Mouse (Mus musculus): Measurements from ENCODE around the gene Rassf1. TPM values are rescaled to one million over a fixed set of nuclear protein-coding genes. Genes with fewer than 3 reads are reported as not detected.
A peak's percentile ranks its signal among the peaks of the same experiment; 100 is the strongest.
"Not testable (repeated sequence)": the region's sequence is repeated elsewhere in the genome, so short reads cannot be mapped to it uniquely, and the experiment has no call there.

The Rassf1 gene
- polyA plus RNA-seq, 1 experiment, result not detected

DNA sequence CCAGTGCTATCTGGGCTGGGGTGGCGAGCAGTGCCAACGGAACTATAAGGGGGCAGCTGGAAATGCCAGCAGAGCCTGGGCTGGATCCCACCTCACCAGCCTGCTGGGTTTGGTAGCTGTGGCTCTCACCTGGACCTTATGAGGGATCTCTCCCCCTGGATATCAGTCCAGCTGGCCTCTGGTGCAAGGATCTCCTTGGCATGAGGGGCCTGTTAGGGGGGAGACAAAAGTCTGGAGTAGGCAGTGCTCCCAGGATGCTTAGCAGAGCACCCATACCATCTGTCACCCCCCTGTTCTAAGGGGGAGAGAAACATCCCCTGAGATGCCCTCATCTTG is 20.9 kb downstream of the Rassf1 start:
- H3K27ac ChIP-seq (ENCODE audit: insufficient read depth, low read depth, low read length), result no peak overlapping the region
- 98% methylated on average over 2 of the region's 2 CpGs for WGBS
- H3K4me3 ChIP-seq (ENCODE audit: insufficient read depth, low read depth, low read length), result no peak overlapping the region
- no peak for TF ChIP-seq POLR2A (IDR thresholded peaks at IDR 0.05; ENCODE audit: insufficient read depth, low read depth, low read length)
- TF ChIP-seq CTCF (IDR thresholded peaks at IDR 0.05; ENCODE audit: insufficient read depth, low read depth, low read length), result no peak
- peaks cover 31% of the 10 kb centered on the region for H3K4me1 ChIP-seq (ENCODE audit: control insufficient read depth, insufficient read depth, low read length)

DNA sequence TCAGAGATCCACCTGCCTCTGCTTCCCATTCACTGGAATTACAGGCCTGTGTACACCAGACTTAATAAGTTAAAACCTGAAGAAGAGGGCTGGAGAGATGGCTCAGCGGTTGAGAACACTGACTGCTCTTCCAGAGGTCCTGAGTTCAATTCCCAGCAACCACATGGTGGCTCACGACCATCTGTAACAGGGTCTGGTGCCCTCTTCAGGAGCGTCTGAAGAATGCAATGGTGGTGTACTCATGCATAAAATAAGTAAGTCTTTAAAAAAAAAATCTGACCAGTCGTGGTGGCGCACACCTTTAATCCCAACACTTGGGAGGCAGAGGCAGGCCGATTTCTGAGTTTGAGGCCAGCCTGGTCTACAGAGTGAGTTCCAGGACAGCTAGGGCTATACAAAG is 22.4 kb downstream of the Rassf1 start:
- peaks cover 20% of the 10 kb centered on the region for H3K4me1 ChIP-seq (ENCODE audit: control insufficient read depth, insufficient read depth, low read length)
- H3K4me3 ChIP-seq (ENCODE audit: insufficient read depth, low read depth, low read length); H3K27ac ChIP-seq (ENCODE audit: insufficient read depth, low read depth, low read length): not testable (repeated sequence)
- WGBS, result 83% methylated on average over 6 of the region's 6 CpGs

DNA sequence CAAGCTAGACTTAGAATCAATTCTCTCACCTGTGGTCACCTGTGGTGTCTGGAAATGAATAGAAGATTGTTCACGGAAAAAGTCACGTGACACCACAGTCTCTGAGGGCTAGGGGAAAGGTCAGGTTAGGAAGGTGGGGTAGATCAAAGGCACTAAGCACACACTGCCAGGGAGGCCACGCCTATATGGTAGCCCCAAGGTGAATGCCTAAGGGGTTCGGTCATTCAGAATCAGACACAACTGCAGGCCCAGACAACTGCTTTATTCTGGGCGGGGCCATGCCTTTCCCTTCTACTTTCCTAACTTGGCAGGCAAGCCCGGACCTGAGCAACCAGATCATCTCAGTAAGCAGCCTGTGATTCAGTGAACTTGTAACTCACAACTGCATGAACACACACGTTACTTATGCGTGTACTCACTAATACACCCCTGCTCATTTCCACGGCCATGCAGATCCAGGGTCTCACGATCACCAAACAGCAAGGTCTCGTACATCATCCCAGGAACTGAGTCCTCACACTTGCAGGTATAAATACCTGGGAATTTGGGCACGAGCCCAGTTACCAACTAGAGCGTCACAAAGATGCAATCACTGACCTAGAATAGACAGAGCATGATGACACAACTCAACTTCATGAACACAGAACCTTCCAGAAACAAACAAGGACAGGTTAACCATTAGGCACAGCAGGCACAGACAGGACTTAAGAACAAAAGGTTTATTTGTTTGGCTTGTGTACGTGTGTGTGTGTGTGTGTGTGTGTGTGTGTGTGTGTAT is 24.4 kb downstream of the Rassf1 start:
- 81% methylated on average over 14 of the region's 14 CpGs for WGBS
- TF ChIP-seq POLR2A (IDR thresholded peaks at IDR 0.05; ENCODE audit: insufficient read depth, low read depth, low read length), result no peak
- no peak for TF ChIP-seq CTCF (IDR thresholded peaks at IDR 0.05; ENCODE audit: insufficient read depth, low read depth, low read length)
- H3K4me3 ChIP-seq (ENCODE audit: insufficient read depth, low read depth, low read length), result no peak overlapping the region
- no peak overlapping the region for H3K27ac ChIP-seq (ENCODE audit: insufficient read depth, low read depth, low read length)
- H3K4me1 ChIP-seq (ENCODE audit: control insufficient read depth, insufficient read depth, low read length), result peaks cover 17% of the 10 kb centered on the region

- Histone ChIP-seq H3K4me3 (ENCODE audit: insufficient read depth, low read depth, low read length) (peak within 1 kb of the TSS; percentile 21), H3K27ac (ENCODE audit: insufficient read depth, low read depth, low read length) (peak within 1 kb of the TSS; percentile 7; the same call in 1 of the 2 replicates)
Measured at GRCm38 (mm10) chr9:107576357-107577107, 25.2 kb downstream of the Rassf1 start, which contains the start of gene Hyal1. Gene Hyal1, plus strand, starts transcription at chr9:107576927.

GRCm38 (mm10) chr9:107577871-107578270 is 26.5 kb downstream of the Rassf1 start:
- Histone ChIP-seq H3K27ac (ENCODE audit: insufficient read depth, low read depth, low read length) (no peak overlapping the region), H3K4me1 (ENCODE audit: control insufficient read depth, insufficient read depth, low read length) (peaks cover 16% of the 10 kb centered on the region), H3K4me3 (ENCODE audit: insufficient read depth, low read depth, low read length) (no peak overlapping the region)
- 85% methylated on average over 10 of the region's 10 CpGs for WGBS
- TF ChIP-seq POLR2A (IDR thresholded peaks at IDR 0.05; ENCODE audit: insufficient read depth, low read depth, low read length) (no peak), CTCF (IDR thresholded peaks at IDR 0.05; ENCODE audit: insufficient read depth, low read depth, low read length) (no peak)

More at GRCm38 (mm10) chr9:107576357-107577107, 25.2 kb downstream of the Rassf1 start, which contains the start of gene Hyal1:
- H3K4me1 ChIP-seq (ENCODE audit: control insufficient read depth, insufficient read depth, low read length), result peaks cover 13% of the 10 kb centered on the region
- WGBS, result 29% methylated on average over 16 of the region's 16 CpGs
- TF ChIP-seq POLR2A (IDR thresholded peaks at IDR 0.05; ENCODE audit: insufficient read depth, low read depth, low read length) (no peak), CTCF (IDR thresholded peaks at IDR 0.05; ENCODE audit: insufficient read depth, low read depth, low read length) (no peak)

DNA sequence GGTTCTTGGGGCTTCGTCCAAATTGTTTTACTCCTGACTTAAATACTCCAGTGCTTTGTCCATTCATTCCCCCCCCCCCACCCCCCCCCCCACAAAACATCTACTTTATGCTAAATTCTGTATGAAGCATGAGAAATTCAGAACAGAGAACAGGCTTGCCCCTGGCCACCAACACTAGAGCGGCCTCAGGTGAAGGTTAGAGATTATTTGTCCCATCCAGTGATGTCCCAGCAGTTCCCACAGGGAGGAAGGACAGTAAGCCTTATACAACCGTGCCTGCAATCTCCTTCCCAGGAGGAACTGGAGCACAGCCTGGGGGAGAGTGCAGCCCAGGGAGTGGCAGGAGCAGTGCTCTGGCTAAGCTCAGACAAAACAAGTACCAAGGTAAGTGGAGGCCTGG is 27.2 kb downstream of the Rassf1 start, which contains the start of gene Naa80:
Gene Naa80 (plus strand): TSS at position 301 of the 400 bp plus-strand sequence.
- no peak for TF ChIP-seq POLR2A (IDR thresholded peaks at IDR 0.05; ENCODE audit: insufficient read depth, low read depth, low read length)
- TF ChIP-seq CTCF (IDR thresholded peaks at IDR 0.05; ENCODE audit: insufficient read depth, low read depth, low read length), result no peak
- H3K4me3 ChIP-seq (ENCODE audit: insufficient read depth, low read depth, low read length), result no peak within 1 kb of the TSS
- H3K4me1 ChIP-seq (ENCODE audit: control insufficient read depth, insufficient read depth, low read length), result peaks cover 16% of the 10 kb centered on the region
- no peak within 1 kb of the TSS for H3K27ac ChIP-seq (ENCODE audit: insufficient read depth, low read depth, low read length)
- 76% methylated on average over 3 of the region's 3 CpGs for WGBS

DNA sequence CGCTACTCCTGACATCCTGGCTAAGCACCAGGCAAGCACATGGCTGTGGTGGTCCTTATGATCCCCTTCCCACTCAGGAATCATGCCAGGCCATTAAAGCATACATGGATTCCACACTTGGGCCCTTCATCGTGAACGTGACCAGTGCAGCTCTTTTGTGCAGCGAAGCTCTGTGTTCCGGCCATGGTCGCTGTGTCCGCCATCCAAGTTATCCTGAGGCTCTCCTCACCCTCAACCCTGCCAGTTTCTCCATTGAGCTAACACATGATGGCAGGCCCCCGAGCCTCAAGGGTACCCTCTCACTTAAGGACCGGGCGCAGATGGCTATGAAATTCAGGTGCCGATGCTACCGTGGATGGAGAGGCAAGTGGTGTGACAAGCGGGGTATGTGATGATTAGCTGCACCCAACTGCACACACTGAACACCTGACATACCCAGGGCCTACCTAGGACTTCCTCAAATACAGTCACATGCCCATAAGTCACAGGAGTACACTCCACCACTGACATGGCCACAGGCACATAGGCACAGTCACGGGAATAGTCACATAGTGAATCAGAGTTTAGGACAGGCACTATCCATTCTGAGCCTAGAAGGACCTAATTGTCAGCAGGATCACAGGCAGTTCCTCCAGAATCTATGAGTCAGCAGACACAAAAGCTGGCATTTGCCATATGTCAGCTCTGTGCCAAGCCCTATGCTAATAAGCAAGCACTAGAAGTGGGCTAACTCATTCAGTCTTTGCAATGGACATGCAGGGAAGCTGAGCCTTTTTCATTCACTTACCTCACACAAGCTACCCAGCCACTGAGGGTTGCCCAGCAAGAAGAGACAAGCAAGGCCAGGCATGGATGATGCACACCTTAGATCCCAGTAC is 27.9 kb downstream of the Rassf1 start:
- no peak for TF ChIP-seq CTCF (IDR thresholded peaks at IDR 0.05; ENCODE audit: insufficient read depth, low read depth, low read length)
- TF ChIP-seq POLR2A (IDR thresholded peaks at IDR 0.05; ENCODE audit: insufficient read depth, low read depth, low read length), result no peak
- Histone ChIP-seq H3K4me3 (ENCODE audit: insufficient read depth, low read depth, low read length) (no peak overlapping the region), H3K27ac (ENCODE audit: insufficient read depth, low read depth, low read length) (no peak overlapping the region), H3K4me1 (ENCODE audit: control insufficient read depth, insufficient read depth, low read length) (peaks cover 16% of the 10 kb centered on the region)
- WGBS, result 88% methylated on average over 14 of the region's 14 CpGs

DNA sequence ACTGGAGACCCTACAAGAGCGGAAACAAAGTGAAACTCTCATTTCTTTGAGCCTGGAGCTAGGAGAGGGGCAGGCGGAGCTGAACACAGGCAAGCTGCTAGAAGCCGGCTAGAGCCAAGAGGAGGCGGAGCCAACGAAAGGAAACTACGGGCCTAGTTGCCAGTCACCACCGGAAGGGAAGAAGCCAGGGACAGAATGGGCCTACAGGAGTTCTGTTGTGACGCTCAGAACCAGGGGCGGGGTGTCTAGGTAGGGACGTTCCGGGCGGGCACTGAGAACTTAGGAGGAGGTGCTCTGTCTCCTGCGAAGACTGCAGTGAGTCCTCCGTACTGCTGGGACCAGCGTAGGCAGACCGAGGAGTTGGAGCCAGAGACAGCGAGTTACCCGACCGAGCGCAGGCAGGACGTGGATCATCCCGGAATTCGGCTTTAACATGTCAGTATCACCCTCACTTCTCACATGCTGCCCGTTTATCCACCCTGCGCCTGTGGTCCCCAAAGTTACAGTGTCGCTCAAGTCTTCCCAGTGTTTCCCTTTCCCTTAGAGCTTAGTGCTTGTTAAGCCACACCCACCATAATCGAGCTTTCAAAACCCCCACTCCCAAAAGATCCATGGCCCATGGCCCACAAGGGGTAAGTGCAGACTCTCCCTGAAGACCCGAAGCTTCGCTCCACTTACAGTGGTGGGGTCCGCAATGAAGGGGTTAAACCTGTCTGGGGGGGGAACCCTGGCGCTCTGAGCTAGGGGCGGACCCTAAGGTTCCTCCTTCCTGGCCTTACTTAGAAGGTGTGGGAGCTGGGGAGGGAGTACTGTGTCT is 29.4 kb downstream of the Rassf1 start, which contains the start of gene Hyal3:
Gene Hyal3 (plus strand): TSS at position 318 of the 817 bp plus-strand sequence.
- TF ChIP-seq POLR2A (IDR thresholded peaks at IDR 0.05; ENCODE audit: insufficient read depth, low read depth, low read length) (peak; percentile 68; the same call in 1 of the 2 replicates), CTCF (IDR thresholded peaks at IDR 0.05; ENCODE audit: insufficient read depth, low read depth, low read length) (no peak)
- peak within 1 kb of the TSS; percentile 40 for H3K27ac ChIP-seq (ENCODE audit: insufficient read depth, low read depth, low read length)
- WGBS, result under 1% methylated on average over 32 of the region's 32 CpGs
- peak within 1 kb of the TSS; percentile 61 for H3K4me3 ChIP-seq (ENCODE audit: insufficient read depth, low read depth, low read length)
- H3K4me1 ChIP-seq (ENCODE audit: control insufficient read depth, insufficient read depth, low read length), result peaks cover 16% of the 10 kb centered on the region

Measured in olfactory bulb, adult 2 months (tissue).